Mouse (Mus musculus) lung, postnatal 0 days (tissue): ENCODE measurements around the gene Atxn7. TPM values are rescaled to one million over a fixed set of nuclear protein-coding genes. Genes with fewer than 3 reads are reported as not detected.
A peak's percentile ranks its signal among the peaks of the same experiment; 100 is the strongest.
"Not testable (repeated sequence)": the region's sequence is repeated elsewhere in the genome, so short reads cannot be mapped to it uniquely, and the experiment has no call there.

Experiments
- ATAC-seq: fragments of 200-750 bp; cut with Nextera tagmentation; 2 replicates; pipeline ENCODE4 v1.8.0; 2017; ENCODE audit warnings: moderate library complexity
- DNase-seq: peaks from one replicate; pipeline ENCODE4 v3.0.0-alpha.2; 2016; ENCODE audit warnings: low spot score
- H3K27ac ChIP-seq: fragments of 300-500 bp; sonication (generic); 2 replicates; pipeline ENCODE4 v1.5.1; 2014; ENCODE audit warnings: antibody characterized with exemption, mild to moderate bottlenecking, low read length, mixed read lengths
- H3K27me3 ChIP-seq: fragments of 300-500 bp; sonication (generic); replicated peaks from 2 replicates; pipeline ENCODE4 v1.6.1; 2014; ENCODE audit warnings: low read length, mixed read lengths; ENCODE audit not compliant: insufficient read depth
- H3K36me3 ChIP-seq: fragments of 300-500 bp; sonication (generic); 2 replicates; pipeline ENCODE4 v1.6.1; 2014; ENCODE audit warnings: low read length, mixed read lengths; ENCODE audit not compliant: insufficient read depth
- H3K4me1 ChIP-seq: fragments of 300-500 bp; sonication (generic); 2 replicates; pipeline ENCODE4 v1.6.1; 2014; ENCODE audit warnings: antibody characterized with exemption, low read depth, low read length, mixed read lengths; ENCODE audit not compliant: insufficient read depth
- H3K4me2 ChIP-seq: fragments of 300-500 bp; sonication (generic); replicated peaks from 2 replicates; pipeline ENCODE4 v1.6.1; 2014; ENCODE audit warnings: low read depth, mild to moderate bottlenecking, low read length, moderate library complexity, mixed read lengths
- H3K4me3 ChIP-seq: fragments of 300-500 bp; sonication (generic); 2 replicates; pipeline ENCODE4 v1.5.1; 2014; ENCODE audit warnings: low read depth, low read length
- H3K9ac ChIP-seq: fragments of 300-500 bp; sonication (generic); replicated peaks from 2 replicates; pipeline ENCODE4 v1.6.1; 2014; ENCODE audit warnings: low read depth, mild to moderate bottlenecking
- H3K9me3 ChIP-seq: fragments of 300-500 bp; sonication (generic); 2 replicates; pipeline ENCODE4 v1.6.1; 2016; ENCODE audit warnings: low read length, mixed read lengths
- CTCF ChIP-seq: IDR thresholded peaks from 2 replicates; pipeline ENCODE4 v1.5.1; 2016; ENCODE audit warnings: antibody characterized with exemption, mild to moderate bottlenecking
- EP300 ChIP-seq: IDR thresholded peaks from 2 replicates; pipeline ENCODE4 v1.6.1; 2016; ENCODE audit warnings: antibody characterized with exemption, mild to moderate bottlenecking, control low read depth
- WGBS: fragments of 180-500 bp; shearing (Covaris S2); extraction: QIAGEN DNeasy Blood & Tissue Kit; methylation state at CpG from one replicate; pipeline ENCODE4 v1.1.7; 2014; 5-methylcytosine and 5-hydroxymethylcytosine counted together
- polyA plus RNA-seq: library from polyadenylated mRNA; unstranded; fragments of >200 nt; fragmentation: Nextera tagmentation; extraction: Ambion mirVana; gene quantifications from 2 replicates; pipeline ENCODE4 v1.2.1, GENCODE M21; 2015

Gene Atxn7
- polyA plus RNA-seq, 1 experiment from 2014 or later, result 4.3 TPM

GRCm38 (mm10) chr14:14036352-14036751, 75.1 kb downstream of the Atxn7 start:
- ATAC-seq (no peak), DNase-seq (no peak)
- H3K9me3 ChIP-seq, result no peaks in the 10 kb centered on the region
- H3K27ac ChIP-seq, result no peak overlapping the region
- TF ChIP-seq CTCF (no peak), EP300 (no peak)
- H3K27me3 ChIP-seq, result no peaks in the 10 kb centered on the region
- H3K4me2 ChIP-seq, result no peak overlapping the region
- H3K9ac ChIP-seq, result no peak overlapping the region
- WGBS, result 56% methylated on average over 2 of the region's 2 CpGs
- H3K36me3 ChIP-seq, result no peaks in the 10 kb centered on the region
- H3K4me3 ChIP-seq, result no peak overlapping the region
- no peaks in the 10 kb centered on the region for H3K4me1 ChIP-seq

GRCm38 (mm10) chr14:14038233-14038632, 77.0 kb downstream of the Atxn7 start:
- TF ChIP-seq CTCF (peak; percentile 24), EP300 (no peak)
- H3K9ac ChIP-seq, result no peak overlapping the region
- ATAC-seq (peak; percentile 76), DNase-seq (peak; percentile 67)
- H3K9me3 ChIP-seq, result no peaks in the 10 kb centered on the region
- H3K4me1 ChIP-seq, result no peaks in the 10 kb centered on the region
- no peak overlapping the region for H3K4me3 ChIP-seq
- no peak overlapping the region for H3K4me2 ChIP-seq
- WGBS, result 45% methylated on average over 2 of the region's 2 CpGs
- H3K27me3 ChIP-seq, result no peaks in the 10 kb centered on the region
- no peaks in the 10 kb centered on the region for H3K36me3 ChIP-seq
- no peak overlapping the region for H3K27ac ChIP-seq

- no peak for ATAC-seq
- Histone ChIP-seq H3K4me1 (no peaks in the 10 kb centered on the region), H3K4me2 (no peak overlapping the region), H3K36me3 (0 out of 2 replicates have a peak, but pooled peaks cover 9% of the 10 kb centered on the region), H3K9me3 (no peaks in the 10 kb centered on the region), H3K4me3 (no peak overlapping the region), H3K9ac (no peak overlapping the region), H3K27me3 (no peaks in the 10 kb centered on the region), H3K27ac (no peak overlapping the region)
- WGBS, result 50% methylated on average over 4 of the region's 4 CpGs
- TF ChIP-seq EP300, result no peak
- DNase-seq, result no peak
Observed at GRCm38 (mm10) chr14:14042336-14042735, 81.1 kb downstream of the Atxn7 start.

- TF ChIP-seq EP300 (no peak), CTCF (peak; percentile 73)
- Histone ChIP-seq H3K4me2 (no peak overlapping the region), H3K36me3 (peaks cover 20% of the 10 kb centered on the region; the same call in 1 of the 2 replicates), H3K9ac (no peak overlapping the region), H3K9me3 (no peaks in the 10 kb centered on the region), H3K27ac (no peak overlapping the region), H3K27me3 (no peaks in the 10 kb centered on the region), H3K4me3 (no peak overlapping the region), H3K4me1 (no peaks in the 10 kb centered on the region)
- 93% methylated on average over 2 of the region's 2 CpGs for WGBS
- ATAC-seq, result peak; percentile 48; the same call in 1 of the 2 replicates
- DNase-seq, result peak; percentile 36
Observed at GRCm38 (mm10) chr14:14054386-14054785, 93.1 kb downstream of the Atxn7 start.

GRCm38 (mm10) chr14:14059606-14060005, 98.4 kb downstream of the Atxn7 start:
- H3K9me3 ChIP-seq, H3K4me1 ChIP-seq, H3K4me2 ChIP-seq, ATAC-seq, H3K4me3 ChIP-seq, H3K36me3 ChIP-seq, DNase-seq, H3K9ac ChIP-seq, H3K27ac ChIP-seq, H3K27me3 ChIP-seq: not testable (repeated sequence)

GRCm38 (mm10) chr14:14062531-14063245, 101.4 kb downstream of the Atxn7 start:
- no peak overlapping the region for H3K4me3 ChIP-seq
- H3K27me3 ChIP-seq, result no peaks in the 10 kb centered on the region
- no peaks in the 10 kb centered on the region for H3K9me3 ChIP-seq
- DNase-seq (peak; percentile 22), ATAC-seq (no peak)
- H3K9ac ChIP-seq, result no peak overlapping the region
- WGBS, result 69% methylated on average over 11 of the region's 11 CpGs
- H3K4me2 ChIP-seq, result no peak overlapping the region
- H3K36me3 ChIP-seq, result no peaks in the 10 kb centered on the region
- TF ChIP-seq CTCF (no peak), EP300 (0 out of 2 replicates have a peak, but pooled peaks have one; percentile 2)
- H3K4me1 ChIP-seq, result peaks cover 11% of the 10 kb centered on the region
- H3K27ac ChIP-seq, result peak overlapping the region; percentile 20; the same call in 1 of the 2 replicates
